Mouse (Mus musculus): ENCODE data around the gene Hoxd1.

Hoxd1 gene

DNA sequence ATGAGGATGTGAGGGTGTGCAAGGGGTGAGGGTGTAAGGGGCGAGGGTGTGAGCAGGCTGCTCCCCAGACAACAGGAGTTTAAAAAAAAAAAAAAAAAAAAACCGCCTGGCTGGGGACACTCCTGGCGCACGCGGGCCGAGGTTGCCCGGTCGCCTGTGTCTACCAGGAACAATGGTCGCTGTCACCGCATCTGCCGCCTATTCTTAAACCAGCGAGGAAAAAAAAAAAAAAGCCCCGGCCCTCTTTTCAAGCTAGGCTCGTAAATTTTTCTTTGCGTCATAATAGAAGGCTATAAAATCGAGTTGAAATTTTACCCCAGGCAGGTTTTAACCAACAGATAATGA is 29.5 kb upstream of the Hoxd1 start:
- no peak for DNase-seq

DNA sequence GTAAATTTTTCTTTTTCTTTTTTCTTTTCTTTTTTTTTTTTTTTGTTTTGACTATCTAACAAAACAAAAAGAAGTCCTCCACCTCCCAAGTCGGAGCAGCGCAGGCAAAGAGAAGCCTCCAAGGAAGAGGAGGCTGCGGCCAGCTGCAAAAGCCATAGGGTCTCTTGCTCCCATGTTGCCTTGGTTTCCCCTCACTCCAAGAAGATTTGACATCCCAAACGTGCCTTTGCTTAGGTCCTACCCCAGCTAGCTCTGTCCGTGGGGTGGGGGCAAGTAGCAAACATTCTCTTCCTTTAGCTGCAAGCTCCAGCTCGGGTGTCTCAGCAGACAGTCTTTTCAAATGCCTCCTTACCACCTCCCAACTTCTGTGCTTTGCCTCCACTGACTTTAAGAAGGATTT is 29.0 kb upstream of the Hoxd1 start:
- DNase-seq: no peak

DNA sequence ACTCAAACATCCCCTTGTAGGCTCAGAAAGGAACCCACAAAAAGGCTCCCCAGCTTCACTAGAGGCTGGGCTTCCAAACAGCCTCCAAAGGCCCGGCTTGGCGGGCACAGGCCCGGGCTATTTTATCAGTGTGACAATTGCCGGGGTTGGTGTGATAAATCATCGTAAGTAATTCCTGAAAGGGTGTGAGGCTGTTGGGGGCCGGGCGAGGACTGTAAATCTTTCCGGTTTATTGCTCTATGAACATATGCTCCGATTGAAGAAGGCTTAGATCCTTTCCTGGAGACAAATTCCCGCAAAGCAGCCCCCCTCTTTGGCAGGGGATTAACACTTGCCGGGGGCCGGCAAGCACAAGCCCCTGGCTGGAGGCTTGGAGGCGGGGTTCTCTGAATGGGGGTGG is 28.3 kb upstream of the Hoxd1 start:
- no peak for DNase-seq

DNA sequence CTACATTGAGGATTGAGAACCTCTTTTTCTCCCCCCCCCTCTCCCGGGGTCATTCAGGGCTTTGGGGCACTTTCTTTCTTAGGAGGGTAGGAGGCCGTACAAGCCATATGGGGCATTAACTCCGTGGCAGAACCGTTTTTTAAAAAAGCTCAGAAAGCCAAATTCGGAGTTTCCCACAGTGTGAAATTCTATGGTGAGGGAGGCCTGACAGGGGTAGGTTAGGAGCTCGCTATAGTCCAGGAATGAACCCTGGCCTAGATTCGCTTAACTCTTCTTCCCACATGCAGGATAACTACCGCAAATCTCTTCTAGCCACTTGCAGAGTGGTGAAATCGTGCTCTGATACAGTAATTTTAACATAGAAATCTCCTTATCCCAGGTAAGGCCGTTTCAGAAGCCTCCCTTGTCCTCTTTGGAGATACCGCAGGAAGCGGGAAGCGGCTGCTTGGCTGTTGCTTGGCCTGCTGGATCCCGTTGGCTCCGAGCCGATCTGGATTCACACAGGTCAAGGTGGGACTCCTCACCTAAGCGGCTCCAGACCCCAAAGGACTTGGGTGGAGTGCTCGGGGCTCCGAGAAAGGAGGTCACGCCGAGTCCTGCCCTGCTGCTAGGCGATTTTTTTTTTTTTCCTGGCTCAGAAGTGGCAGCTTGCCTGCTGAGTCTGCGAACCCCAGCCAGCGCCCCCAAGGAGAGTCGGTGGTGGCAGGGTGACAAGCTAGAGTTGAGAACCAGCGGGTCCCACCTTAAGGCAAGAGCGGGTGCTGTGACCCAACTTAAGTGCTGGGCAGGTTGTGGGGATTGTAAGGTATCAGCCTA is 27.6 kb upstream of the Hoxd1 start:
- no peak for DNase-seq

GRCm38 (mm10) chr2:74735851-74736687 is 26.7 kb upstream of the Hoxd1 start:
- no peak for DNase-seq

- DNase-seq: no peak
Measured at GRCm38 (mm10) chr2:74736688-74737577, 25.8 kb upstream of the Hoxd1 start.

DNA sequence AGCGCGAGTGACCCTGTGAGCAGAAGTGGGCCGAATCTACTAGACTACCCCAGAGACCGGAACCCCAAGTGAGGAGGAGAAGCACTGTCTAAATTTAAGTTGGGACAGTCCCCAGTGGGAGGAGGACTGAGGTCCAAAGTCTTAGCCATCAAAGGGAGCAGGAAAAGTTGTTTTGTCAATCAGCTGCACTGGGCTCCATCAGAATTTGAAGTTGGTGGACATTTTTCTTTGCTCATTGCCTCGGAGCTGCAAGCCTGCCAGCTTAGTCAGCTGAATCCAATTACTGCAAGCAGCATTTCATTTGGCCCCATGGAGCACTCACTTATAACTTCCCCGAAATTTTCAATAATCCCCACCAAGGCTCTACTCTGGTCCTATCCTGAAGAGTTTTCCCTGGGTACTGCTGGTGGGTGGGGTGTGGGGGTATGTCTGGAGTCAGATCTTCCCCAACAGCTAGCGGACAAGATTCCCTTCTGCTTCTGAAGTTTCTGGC is 25.2 kb upstream of the Hoxd1 start:
- DNase-seq: no peak

GRCm38 (mm10) chr2:74738623-74739475 is 23.9 kb upstream of the Hoxd1 start:
- DNase-seq: no peak

DNA sequence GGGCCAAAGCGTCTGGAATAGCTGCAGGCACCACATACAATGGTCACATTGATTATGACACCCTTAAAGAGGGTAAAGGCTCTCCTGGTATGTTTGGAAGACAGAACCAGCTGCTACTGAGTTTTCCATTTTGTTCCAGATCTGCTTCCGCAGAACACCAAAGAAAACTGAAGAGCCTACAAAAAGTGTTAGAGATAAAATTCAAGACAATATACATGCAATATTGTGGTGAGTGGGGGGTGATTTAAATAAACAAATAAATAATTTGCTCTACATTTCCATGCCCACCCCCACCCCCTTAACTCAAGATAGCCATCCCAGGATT is 23.3 kb upstream of the Hoxd1 start:
- DNase-seq: no peak

DNA sequence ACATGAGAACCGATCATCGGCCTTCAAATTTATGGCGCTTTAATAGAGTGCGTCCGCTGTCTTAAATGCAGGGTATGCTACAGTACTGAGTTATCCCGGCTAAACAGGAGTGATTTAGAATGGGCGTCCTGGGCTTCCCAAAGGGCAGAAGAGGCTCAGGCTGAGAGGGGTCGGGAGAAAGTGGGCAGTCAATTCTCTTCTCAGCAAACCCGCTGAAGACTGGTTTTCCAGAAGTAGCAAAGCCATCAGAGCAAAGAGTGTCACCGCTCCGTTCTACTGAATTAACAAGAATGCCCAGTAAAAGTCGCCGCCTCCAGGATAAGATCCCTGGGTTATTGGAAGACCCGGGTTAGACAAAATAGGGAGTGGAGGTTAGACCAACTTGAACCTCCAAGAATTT is 22.9 kb upstream of the Hoxd1 start:
- DNase-seq: no peak

DNA sequence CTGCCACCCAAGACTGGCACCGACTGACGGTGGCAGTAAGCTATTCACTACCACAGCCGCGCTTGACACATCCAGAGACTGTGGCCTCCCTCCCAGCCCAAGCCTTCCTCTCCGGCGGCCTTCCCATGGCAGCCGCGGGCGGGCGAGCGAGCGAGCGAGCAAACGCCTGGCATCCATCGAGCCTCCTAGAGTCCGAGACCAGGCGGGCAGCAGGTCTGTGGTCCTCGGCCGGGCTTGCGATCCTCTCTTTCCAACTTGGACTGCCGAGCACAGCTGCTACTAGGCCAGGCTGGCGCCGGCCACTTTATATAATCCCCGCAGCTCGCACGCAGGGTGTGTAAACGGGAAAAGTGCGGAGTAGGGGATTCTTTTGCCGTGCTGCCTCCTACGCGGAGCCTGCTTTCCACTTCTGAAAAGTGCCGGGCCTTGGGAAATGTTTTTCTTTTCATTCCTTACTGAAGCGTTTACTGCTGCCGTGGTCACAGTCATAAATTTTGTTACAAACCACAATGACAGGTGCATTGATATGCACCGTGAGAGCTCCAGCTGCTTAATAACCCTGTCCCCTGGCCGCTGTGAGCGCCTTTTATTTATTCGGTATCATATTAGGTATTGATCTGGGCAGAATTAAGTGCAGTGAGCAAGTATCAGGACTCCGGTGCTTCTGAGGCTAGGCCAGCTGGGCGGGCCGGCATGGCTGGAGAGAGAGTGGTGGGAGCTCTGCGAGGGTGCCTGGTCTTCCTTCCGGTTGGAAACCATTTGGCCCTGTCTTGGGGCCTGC is 22.3 kb upstream of the Hoxd1 start:
- no peak for DNase-seq

DNA sequence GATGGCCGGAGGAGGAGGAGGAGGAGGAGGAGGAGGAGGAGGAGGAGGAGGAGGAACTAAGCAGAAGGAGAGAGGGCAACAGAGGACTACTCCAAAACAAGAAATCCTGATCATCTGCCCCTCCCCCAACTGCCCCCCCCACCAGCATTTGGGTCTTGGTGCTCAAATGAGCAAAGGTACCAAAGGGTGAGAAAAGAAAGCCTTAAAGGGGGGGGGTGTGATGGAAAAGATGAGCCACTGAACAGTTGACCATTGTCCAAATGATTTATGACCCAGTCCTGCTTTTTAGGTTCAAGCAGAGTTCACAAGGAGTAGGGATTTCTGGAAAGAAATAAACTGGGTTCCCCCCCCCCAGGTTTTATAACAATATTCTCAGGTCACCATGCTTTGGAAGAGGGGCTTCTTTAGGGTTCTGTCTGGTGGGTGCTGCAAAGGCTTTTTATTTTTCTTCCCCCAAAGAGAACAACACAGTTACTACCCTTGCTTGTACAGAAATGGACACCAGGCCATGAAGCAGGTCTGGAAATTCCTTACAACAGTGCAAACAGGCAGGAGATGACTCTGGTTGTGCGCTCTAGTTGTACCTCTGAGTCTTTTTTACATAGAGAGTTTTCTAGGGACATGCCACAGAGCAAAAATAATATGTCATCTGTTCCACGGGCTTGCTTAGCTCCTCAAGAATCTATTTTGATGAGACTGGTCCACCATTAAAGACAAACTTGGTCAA is 21.4 kb upstream of the Hoxd1 start:
- DNase-seq: no peak

- no peak for DNase-seq
Measured at GRCm38 (mm10) chr2:74741979-74742277, 20.9 kb upstream of the Hoxd1 start.

DNA sequence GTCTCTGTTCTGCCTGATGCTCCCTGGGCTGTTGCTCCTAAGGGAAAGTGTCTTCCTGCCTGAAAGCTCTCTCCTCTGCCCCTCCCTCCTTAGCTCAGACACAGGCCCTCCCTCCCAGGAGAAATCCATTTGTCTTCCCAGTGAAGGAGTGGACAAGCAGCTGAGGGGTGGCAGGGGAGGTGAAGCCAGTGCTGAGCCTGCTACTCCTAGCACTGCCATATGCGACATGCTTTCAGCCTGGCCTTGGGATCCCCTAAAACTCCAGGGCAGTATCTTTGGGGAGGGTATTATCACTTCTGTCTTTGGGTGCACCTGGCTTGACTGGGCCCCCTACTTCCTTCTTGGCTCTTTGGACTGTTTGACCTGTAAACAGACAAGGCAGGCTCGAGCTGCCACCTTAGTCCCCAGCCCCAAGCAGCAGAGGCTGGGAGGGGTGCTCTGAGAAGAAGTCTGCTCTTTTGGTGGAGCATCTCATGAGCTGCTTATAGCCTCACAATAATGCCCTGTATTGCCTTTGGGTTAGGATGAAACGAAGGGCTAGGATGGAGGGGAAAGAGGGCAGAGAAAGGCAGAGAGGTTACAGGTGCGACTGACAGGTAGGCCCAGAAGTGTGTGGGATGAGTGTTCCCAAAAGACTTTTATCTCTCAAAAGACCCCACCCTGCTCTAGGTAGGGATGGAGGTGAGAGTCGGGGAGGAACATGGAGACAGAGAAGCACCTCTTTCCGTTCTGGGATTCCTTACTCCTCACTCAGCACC is 17.1 kb upstream of the Hoxd1 start:
- no peak for DNase-seq

- no peak for DNase-seq
Measured at GRCm38 (mm10) chr2:74746298-74746921, 16.4 kb upstream of the Hoxd1 start.

GRCm38 (mm10) chr2:74747006-74747405 is 15.8 kb upstream of the Hoxd1 start:
- DNase-seq: no peak

GRCm38 (mm10) chr2:74747661-74748141 is 15.1 kb upstream of the Hoxd1 start:
- no peak for DNase-seq

- no peak for DNase-seq
Measured at GRCm38 (mm10) chr2:74748436-74748995, 14.3 kb upstream of the Hoxd1 start.
